Mouse (Mus musculus): Measurements from ENCODE around the gene Serpinf2.
A peak's percentile ranks its signal among the peaks of the same experiment; 100 is the strongest.

Serpinf2 gene

DNA sequence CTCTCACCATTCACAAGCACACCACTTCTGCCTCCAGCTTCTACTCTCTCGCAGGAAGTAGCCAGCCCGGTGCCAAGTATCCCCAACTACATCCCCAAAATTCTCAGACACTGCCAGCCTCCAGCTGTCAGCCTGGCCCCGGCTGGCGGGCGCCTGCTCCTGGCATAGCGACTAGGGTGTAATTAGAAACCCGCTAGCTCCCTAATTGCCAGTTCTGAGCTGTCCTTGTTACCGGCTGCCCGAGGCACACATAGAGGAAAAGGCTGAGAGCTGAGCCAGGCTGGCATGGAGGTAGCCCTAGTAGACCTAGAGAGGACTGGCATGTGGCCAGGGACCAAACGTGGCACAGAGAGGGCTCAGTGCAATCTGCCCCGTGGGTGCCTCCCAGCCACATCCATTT, 8.1 kb downstream of the Serpinf2 start:
- peak; percentile 90 for DNase-seq (ENCODE audit: inconsistent ontology term)

DNA sequence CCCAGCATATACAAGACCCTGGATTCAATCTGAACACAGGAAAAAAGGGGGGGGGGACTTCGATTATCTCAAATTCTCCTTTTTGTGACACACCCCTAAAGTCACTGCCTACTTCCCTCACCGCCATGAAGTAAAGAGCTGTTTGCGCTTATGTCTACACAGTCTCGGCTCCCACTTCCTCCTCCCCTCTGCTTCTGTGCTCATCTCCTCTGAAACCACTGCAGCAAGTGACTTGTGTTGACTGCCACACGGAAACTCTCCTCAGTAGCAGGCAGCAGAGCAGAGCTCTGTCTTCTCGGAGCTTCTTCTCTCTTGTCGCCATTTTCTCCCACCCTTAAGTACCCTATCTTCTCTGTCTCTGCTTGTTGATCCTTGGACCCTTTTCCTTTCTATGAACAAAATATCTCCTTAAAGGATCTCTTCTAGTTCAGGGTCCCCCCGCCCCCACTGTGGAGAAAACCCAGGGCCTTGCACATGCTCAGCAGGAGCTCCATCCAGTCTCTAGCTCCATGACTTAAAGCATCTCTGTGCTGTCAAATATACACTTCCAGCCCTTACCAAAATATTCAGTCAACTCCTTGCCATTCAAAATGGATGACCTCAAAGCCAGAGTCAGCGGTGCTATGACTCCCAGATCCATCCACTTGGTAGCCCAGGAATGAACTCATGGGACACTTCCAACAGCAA, 10.2 kb downstream of the Serpinf2 start:
- DNase-seq (ENCODE audit: inconsistent ontology term): no peak

DNA sequence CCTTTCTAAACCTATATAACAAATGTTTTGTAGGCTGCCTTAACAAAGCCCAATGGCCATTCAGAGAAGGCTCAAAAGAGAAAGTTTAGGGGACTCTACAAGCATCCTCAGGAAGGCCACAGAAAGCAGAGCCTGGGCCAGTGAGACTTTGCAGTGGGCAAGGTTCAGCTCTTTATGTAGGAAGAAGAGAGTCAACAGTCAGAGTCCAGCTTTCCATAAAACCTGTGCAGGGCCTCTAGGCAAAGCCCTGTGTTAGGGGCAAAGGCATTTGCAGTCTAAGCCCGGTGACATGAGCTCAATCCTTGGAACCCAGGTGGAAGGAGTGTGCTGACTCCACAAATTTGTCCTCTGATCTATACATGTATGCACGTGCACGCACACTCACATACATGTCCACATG, 14.9 kb downstream of the Serpinf2 start:
- no peak for DNase-seq (ENCODE audit: inconsistent ontology term)

DNA sequence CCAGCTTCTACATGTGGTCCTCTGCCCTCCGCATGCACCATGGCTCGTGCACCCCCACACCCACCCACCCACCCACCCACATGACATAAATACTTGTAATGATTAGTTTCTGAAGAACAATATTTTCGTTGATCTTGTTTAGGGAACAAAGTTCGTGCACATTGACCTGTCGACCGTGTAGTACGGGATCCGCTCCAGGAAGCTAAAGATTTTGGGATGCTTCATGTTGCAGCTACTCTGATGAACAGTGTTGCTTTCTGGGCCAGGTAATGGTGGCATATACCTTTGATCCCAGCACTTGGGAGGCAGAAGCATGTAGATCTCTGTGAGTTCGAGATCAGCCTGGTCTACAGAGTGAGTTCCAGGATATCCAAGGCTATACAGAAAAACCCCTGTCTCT, 15.4 kb downstream of the Serpinf2 start:
- no peak for DNase-seq (ENCODE audit: inconsistent ontology term)

DNA sequence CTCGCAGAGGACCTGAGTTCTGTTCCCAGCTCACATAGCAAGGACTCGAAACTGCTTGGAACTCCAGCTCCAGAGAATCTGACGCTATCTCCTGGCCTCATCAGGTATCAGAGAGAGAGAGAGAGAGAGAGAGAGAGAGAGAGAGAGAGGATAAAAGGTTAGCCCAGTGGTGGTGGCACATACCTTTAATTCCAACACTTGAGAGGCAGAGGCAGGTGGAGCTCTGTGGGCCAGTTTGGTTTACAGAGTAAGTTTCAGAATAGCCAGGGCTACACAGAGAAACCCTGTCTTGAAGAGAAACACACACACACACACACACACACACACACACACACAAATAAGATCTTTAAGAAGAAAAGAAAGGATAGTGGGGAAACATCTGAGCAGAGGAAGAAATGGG, 16.3 kb downstream of the Serpinf2 start:
- DNase-seq (ENCODE audit: inconsistent ontology term): no peak

DNA sequence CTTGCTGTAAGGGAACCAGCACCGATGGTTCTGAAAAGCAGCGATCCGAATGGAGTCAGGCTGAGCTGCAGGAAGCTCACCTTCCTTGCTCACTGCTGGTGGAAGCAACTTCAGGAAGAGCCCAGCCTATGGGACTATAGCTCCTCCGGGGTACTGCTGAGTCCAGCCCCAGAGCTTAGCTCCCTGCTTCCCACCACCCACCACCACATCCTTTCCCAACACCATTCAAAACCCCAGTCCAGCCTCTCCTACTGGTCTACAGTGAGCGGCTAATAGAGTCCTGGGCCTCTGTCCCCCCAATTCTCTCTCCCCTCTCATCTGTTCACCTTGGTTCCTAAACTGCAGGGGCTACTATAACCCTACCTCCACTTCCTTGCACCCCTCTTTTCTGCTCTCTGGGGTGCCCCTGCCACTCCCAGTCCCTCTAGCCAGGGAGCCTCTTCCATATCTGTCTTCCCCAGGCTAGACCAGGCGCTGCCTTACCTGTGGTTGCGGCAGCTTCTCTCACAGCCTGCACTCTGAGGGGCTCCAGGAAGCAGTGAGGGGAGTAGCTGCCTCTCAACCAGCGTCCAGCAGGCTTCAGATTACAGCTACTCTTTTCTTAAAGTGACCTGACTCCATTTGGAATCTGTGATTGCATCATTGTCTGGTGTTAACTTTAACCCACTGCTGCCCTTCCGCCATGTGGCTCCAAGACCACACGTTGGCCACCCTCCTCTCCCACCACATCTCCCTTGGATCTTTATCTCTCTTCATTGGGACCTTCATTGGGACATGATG, 17.2 kb downstream of the Serpinf2 start, which contains the start of gene Serpinf1:
TSS of gene Serpinf1 (minus strand) at position 689 of the 780 bp plus-strand sequence.
- no peak for DNase-seq (ENCODE audit: inconsistent ontology term)

DNA sequence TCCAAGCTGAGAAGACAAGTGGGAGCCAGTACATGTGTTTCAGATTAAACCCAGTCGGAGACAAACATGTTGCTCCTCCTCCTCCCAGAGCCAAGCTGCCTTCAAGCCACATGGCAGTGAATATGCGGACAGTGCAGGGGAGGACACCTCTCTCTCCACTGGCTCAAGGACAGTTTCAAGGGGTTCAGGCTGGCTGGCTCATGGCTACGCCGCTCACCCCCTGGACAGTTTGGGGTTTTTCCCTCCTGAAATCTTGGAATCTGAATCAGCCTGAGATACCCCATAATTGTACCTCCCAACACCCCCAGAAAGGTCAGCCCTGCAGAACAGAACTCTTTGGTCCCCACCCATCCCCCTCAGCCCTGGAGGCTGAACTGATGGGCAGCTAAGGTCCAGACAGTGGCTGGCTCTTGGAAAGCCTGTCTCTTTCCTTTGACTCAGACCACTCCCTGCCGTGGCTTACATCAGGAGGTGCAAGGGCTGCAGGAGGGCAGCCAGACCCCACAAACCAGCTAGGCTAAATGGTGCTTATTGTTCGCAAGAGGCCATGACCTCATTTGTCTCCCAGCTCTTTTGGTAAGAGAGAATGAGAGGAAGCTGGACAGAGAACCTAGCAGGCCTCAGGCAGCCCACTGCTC, 17.9 kb downstream of the Serpinf2 start:
- DNase-seq (ENCODE audit: inconsistent ontology term): peak; percentile 84

DNA sequence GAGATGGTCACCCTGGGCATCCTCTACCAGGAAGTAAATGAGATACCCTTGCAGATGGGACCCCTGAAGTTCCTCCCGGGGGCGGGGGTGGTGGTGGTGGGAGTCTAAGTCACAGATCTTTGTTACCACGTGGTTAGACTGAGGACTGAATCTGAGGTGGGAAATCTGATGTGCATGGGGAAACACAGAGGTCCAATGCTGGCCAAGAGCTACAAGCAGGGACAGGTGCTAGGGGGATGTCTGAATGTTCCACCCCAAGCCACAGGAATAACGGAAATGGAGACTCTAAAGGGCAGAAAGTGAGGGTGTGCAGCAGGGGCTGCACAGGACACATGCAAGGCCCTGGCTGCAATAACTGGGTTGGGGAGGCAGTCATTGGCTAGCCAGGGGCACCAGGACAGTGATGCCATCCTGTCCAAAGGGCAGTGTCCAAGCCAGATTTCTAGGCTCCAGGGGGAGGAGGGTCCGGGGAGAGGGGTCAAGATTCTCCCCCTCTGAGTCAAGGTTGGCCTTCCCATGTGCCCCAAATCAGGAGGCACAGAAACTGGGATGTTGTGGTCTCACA, 18.5 kb downstream of the Serpinf2 start:
- no peak for DNase-seq (ENCODE audit: inconsistent ontology term)

DNA sequence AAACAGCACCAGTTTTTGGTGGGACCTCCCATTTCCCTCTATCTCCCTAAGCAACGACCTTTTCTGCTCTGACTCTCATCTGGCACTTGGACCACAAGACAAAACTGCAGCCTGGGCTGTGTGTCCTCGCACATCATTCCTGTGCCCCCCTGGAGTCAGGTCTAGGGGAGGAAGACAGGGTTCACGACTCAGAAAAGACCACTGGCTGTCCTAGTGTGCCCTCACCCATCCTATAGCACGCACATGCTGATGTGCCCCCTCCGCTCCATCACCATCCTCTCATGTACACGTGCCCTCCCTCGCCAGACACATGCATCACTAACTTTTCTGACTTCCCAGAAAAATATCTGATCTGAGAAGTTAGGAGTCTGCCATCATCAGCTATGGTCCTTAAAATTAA, 19.4 kb downstream of the Serpinf2 start:
- DNase-seq (ENCODE audit: inconsistent ontology term): no peak

DNA sequence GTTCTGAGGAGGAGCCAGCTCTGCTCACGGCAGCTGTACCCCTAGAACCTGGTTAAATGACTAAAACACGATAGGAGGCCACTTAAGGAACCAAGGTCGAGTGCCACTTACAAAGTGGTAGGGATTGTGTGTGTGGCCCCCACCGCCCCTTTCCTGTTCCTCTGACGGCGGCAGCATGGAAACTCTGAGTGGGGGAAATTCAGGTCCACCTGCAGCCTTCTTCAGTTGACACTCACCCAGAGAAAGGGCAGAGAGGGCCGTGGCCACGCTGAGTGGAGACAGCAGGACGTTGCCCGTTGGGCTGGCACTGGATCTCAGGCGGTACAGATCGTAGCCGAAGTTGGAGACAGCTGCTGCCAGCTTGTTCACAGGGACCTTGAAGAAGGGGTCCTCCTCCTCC, 23.4 kb downstream of the Serpinf2 start:
- no peak for DNase-seq (ENCODE audit: inconsistent ontology term)

DNA sequence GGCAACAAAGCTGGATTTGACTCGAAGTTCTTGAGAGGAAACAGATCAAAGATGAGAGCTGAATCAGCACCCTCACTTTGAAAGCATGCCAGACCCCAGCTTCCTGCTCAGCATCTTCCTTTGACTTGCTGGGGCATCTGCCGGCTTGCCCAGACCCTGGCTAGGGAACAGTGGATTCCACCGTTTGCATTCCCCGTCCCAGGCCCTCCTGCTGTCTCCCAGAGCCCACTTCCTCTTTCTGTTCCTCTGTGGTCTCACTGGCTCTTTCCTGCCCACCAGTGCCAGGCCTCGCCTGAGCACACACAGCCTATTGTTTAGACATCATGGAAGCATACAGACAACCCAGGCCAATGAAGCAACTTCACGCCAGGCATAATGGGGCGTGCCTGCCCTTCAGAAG, 24.3 kb downstream of the Serpinf2 start:
- peak; percentile 93 for DNase-seq (ENCODE audit: inconsistent ontology term)

DNA sequence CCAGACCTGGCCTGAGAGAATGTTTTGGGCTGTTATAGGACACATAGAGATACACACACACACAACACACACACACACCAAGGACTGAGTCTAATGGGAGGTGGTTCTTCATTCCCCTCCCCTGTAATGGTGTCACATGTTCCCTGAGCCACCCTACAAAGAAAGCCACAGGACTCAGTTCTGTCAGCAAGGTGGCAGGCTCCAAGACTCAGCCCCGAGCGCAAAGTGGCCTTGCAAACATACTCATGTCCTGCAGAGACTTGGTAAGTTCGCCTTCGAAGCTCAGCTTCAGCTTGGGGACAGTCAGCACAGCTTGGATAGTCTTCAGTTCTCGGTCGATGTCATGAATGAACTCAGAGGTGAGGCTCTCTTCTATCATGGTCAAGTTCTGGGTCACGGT, 28.8 kb downstream of the Serpinf2 start:
- no peak for DNase-seq (ENCODE audit: inconsistent ontology term)

DNA sequence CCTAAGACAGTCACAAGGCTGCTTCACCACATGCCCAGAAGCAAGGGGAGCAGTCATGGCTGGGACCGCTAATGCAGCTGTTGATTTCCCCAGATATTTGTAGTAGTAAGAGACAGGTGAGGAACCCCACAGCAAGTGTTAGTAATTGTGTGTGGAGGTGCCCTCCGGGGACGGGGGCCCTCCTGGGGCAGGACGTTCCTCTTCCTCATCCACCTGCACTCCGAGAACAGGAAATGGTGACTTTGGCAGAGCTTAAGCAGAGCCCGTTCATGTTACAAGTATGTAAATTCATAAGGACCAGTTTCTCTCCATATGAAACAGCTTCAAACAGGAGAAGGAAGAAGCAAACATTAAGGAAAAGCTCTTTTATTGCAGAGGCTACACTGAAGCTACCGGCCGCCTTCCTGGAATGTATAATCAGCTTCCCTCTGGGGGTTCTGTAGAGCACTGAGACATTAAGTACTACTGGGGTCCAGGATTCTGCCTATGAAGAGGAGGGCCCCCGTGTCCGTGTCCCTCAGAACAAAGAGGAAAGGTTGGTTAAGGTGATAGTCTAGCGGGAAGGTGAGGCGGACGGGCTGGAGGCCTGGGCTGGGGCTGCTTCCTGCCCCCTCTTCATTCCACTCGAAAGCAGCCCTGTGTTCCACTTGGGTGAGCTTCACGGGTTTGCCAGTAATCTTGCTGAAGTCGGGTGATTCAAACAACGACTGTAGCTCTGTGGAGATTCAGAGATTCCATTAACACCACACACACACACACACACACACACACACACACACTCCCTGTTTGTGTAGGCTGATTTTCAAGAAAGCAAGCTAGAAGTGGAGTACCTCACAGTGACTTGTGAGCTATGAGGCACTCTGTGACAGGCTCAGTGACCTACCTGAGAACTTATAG, 29.5 kb downstream of the Serpinf2 start:
- peak; percentile 48 for DNase-seq (ENCODE audit: inconsistent ontology term)

DNA sequence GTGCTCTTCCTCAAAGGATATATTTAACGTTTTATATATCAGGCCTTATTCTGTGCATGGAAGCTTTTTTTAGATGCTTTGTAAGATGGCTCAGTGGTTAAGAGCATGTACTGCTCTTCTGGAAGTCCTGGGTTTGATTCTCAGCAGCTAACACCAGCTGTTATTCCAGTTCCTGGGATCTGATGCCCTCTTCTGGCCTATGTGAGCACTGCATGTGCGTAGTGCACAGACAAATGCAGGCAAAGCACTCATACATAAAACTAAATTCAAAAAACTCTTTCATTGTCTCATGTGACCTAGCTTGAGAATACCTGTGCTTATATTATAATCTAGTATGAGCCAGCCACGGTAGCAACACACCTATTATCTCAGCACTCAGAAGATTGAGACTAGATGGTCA, 32.5 kb downstream of the Serpinf2 start:
- no peak for DNase-seq (ENCODE audit: inconsistent ontology term)

DNA sequence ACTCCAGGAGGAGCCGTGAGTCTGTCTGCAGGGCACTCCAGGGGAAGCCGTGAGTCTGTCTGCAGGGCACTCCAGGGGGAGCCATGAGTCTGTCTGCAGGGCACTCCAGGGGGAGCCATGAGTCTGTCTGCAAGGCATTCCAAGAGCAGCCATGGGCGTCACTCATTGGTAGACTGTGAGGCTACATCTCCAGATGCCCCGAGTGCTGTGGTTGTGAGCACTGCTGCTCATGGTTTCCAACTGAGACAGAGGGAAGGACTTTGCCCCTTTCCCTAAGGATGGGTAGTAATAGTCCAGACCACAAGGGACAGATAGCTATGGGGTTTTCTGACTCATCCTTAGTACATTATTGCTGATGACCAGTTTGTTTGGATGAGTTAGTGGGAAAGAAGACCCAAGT, 33.3 kb downstream of the Serpinf2 start:
- no peak for DNase-seq (ENCODE audit: inconsistent ontology term)

DNA sequence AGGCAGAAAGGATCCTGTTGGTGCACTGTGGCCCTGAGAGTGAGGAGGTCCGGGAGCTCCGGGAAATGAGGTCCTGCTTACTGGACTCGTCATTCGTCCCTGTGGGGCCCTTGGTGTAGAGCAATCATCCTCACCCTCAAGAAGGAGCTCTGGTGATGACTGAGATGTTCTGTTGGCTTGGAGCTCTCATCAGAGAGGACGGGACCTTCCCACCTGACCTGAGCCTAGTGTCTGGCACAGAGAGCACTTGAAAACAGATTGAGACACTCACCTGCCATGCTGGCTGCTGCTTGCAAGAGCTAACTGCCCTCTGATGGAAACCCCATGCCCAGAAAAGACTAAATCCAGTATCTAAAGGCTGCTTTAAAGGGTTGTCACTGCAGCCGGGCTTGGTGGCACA, 34.6 kb downstream of the Serpinf2 start:
- no peak for DNase-seq (ENCODE audit: inconsistent ontology term)

DNA sequence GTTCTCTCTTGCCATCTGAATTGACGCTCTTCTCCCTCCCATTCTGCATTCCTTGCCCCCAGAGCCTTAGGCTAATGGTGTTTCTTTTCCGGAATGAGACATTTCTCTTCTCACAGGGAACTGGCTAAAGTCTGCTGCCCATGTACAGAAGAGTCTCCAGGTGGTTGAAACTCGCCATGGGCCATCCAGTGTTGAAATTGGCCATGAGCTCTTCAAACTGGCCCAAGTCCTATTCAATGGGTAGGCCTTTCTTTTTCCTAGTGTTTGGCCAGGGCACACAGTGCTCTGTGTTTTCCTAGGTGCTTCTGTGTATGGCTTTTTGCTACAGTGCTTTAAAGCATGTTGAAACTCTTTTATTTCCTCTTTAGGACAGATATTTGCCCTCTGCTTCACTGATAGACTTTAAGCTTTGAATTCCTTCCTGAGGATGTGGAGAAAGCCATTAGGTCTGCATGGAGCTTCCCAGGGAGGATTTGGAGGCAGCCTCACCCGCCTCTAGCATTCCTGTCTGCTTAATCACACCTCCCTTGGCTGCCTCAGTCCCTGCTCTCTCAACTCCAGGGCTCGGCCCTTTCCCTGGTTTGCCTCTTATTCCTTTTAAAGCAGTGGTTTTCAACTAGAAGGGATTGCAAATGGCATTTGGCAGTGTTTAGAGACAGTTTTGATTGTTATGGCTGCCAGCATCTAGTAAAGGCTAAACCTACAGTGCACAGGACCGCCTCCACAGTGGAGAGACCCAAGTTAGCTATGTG, 35.9 kb downstream of the Serpinf2 start:
- peak; percentile 93 for DNase-seq (ENCODE audit: inconsistent ontology term)

DNA sequence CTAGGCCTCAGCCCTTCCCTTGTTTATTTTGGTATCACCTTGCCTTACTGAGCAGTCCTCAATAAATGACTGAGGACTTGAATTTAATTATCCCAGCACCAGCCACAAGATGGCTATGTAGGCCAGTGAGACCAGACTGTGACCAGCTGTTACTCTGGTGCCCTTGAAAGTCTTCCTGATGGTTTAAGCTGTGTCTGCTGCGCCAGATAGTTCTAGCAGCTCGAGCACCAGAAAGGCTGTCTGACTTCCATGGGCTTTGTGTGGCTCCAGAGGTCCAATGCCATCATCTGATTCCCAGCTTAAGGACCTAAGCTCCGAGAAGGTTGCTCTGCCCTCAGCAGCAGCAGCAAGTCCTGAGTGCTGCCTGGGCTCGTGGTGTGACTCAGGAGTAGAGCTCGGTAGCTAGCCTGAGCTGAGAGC, 37.1 kb downstream of the Serpinf2 start:
- DNase-seq (ENCODE audit: inconsistent ontology term): peak; percentile 72

DNA sequence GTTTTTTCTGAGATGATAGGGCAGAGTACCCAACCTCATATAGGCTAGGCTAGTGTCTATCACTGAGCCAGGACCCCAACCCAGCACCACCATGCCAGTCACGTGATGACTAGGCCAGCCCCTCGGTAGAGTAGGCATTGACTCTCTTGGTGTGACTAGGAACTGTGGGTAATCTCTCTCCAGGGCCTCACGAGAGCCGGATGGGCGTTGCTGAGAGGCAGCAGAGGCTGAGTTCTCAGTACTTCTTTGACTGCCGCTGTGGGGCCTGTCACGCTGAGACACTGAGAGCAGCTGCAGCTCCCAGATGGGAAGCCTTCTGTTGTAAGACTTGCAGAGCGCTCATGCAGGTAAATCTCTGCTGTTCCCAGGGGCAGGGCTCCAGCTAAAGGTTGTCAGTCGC, 39.3 kb downstream of the Serpinf2 start:
- no peak for DNase-seq (ENCODE audit: inconsistent ontology term)

DNA sequence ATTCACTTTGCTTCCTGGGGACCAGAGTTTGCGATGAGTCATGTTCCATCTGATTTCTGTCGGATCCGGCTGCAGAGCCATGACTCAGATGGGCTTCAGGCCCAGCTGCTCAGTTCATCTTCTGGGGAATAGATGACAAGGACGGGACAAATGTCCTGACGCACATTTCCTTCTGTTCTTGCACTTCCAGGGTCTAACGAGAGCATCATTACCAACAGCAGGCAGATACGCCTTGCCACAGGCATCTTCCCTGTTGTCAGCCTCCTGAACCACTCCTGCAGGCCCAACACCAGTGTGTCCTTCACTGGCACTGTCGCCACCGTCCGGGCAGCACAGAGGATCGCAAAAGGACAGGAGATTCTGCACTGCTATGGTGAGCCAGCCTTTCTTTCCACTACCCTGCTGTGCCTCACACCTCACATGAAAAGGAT, 40.0 kb downstream of the Serpinf2 start:
- DNase-seq (ENCODE audit: inconsistent ontology term): peak; percentile 72

DNA sequence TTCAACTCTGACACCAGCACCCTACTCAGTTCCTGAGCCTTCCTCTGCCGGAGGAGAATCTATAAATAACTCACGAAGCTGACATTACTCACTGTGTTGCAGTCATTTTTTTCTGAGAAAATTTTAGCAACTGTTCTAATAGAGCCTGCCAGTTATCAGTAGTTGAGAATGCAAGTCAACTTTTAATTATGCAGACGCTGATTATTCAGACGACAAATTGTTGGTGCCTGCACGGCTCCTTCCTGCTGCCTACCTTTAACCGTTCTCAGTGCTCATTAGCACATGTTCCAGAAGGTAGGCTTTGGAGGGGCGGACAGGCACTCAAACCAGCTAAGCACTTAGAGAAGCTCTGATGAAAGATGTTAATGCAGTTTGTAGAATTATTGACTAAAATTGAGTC, 41.9 kb downstream of the Serpinf2 start:
- no peak for DNase-seq (ENCODE audit: inconsistent ontology term)
